Mouse (Mus musculus): ENCODE measurements at regions not wholly inside any gene's neighbourhood (a gene's known extent, or its start where the extent isn't known, plus 50 kb on each side); places are given as distances from the start of the nearest gene placed in this dataset.

DNA sequence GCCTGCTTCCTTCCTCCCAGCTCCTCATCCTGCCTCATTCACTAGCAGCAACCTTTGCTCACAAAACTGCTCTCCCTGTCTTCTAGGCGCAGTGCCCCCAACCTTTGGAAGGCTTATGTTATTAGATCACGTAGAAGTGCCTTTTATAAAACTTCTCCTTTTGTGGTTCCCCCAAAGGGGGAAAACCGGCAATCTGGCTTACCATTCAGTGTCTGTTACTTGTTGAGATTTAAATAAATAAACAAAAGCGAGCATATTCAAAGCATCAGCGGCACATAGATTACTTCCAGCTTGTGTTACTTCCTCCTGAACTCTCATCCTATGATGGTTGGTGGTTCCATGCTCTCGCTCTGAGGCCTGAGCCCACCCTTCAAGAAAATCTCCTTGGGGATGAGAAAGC is 312.5 kb downstream of the Pten start:
- no peak for ATAC-seq (ENCODE audit: low FRiP score)
- Histone ChIP-seq H3K9me3 (ENCODE audit: control insufficient read depth, low read length) (no peaks in the 10 kb centered on the region), H3K36me3 (replicated peaks; ENCODE audit: control insufficient read depth, insufficient read depth) (no peaks in the 10 kb centered on the region), H3K4me2 (replicated peaks) (no peak overlapping the region), H3K27ac (no peak overlapping the region), H3K4me1 (replicated peaks; ENCODE audit: control insufficient read depth, insufficient read depth, low read length) (no peaks in the 10 kb centered on the region), H3K27me3 (ENCODE audit: control insufficient read depth, insufficient read depth, low read length) (no peaks in the 10 kb centered on the region), H3K4me3 (replicated peaks; ENCODE audit: low read length) (no peak overlapping the region), H3K9ac (no peak overlapping the region)
- WGBS, result 68% methylated on average over 6 of the region's 6 CpGs
- no peak for DNase-seq (ENCODE audit: low spot score)

DNA sequence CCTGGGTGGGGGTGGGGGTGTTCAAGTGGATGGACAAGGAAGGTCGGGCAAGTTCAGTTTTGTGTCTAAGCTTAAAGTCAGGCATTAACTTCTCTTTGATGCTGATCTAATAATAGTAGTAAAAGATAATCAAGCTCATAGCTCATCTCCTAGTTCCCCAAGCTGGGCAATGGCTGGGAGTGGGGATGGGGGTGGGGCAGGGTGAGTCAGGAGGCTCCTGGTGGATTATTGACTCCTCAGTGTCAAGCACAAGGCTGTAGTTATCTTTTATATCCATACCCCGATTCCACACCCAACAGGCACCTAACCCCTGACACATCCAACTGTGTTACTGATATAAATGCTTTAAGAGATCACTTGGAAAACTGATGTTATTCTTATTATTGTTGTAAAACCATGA is 315.0 kb downstream of the Pten start:
- no peak for DNase-seq (ENCODE audit: low spot score)
- Histone ChIP-seq H3K36me3 (replicated peaks; ENCODE audit: control insufficient read depth, insufficient read depth) (no peaks in the 10 kb centered on the region), H3K27me3 (ENCODE audit: control insufficient read depth, insufficient read depth, low read length) (no peaks in the 10 kb centered on the region), H3K4me3 (replicated peaks; ENCODE audit: low read length) (no peak overlapping the region), H3K9me3 (ENCODE audit: control insufficient read depth, low read length) (no peaks in the 10 kb centered on the region), H3K4me1 (replicated peaks; ENCODE audit: control insufficient read depth, insufficient read depth, low read length) (no peaks in the 10 kb centered on the region), H3K27ac (no peak overlapping the region), H3K9ac (no peak overlapping the region), H3K4me2 (replicated peaks) (no peak overlapping the region)
- no peak for ATAC-seq (ENCODE audit: low FRiP score)
- WGBS, result 96% methylated on average over 2 of the region's 2 CpGs

DNA sequence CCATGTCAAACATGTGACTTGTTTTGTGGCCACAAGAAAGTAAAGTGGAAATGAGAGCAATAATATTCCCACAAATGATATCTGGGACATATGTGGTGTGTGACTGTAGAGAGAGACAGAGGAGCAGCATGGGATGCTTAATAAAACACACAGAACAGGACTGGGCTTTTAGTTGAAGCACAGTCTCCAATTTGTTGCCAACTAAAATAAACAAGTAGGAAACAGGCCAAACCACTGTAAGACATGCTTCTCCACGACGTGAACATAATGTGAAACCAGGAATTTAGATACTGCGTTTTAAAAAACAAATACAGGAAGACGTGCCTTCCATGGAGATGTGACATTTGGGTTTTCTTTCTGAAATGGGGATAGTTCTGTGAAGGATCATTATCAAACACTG is 317.2 kb downstream of the Rnls start:
- DNase-seq (ENCODE audit: low spot score) (no peak), ATAC-seq (ENCODE audit: low FRiP score) (no peak)
- 80% methylated on average over 4 of the region's 4 CpGs for WGBS
- H3K27ac ChIP-seq, result no peak overlapping the region
- no peaks in the 10 kb centered on the region for H3K36me3 ChIP-seq (replicated peaks; ENCODE audit: control insufficient read depth, insufficient read depth)
- H3K9ac ChIP-seq, result no peak overlapping the region
- H3K4me2 ChIP-seq (replicated peaks), result no peak overlapping the region
- no peaks in the 10 kb centered on the region for H3K9me3 ChIP-seq (ENCODE audit: control insufficient read depth, low read length)
- H3K4me3 ChIP-seq (replicated peaks; ENCODE audit: low read length), result no peak overlapping the region
- H3K4me1 ChIP-seq (replicated peaks; ENCODE audit: control insufficient read depth, insufficient read depth, low read length), result no peaks in the 10 kb centered on the region
- H3K27me3 ChIP-seq (ENCODE audit: control insufficient read depth, insufficient read depth, low read length), result no peaks in the 10 kb centered on the region

DNA sequence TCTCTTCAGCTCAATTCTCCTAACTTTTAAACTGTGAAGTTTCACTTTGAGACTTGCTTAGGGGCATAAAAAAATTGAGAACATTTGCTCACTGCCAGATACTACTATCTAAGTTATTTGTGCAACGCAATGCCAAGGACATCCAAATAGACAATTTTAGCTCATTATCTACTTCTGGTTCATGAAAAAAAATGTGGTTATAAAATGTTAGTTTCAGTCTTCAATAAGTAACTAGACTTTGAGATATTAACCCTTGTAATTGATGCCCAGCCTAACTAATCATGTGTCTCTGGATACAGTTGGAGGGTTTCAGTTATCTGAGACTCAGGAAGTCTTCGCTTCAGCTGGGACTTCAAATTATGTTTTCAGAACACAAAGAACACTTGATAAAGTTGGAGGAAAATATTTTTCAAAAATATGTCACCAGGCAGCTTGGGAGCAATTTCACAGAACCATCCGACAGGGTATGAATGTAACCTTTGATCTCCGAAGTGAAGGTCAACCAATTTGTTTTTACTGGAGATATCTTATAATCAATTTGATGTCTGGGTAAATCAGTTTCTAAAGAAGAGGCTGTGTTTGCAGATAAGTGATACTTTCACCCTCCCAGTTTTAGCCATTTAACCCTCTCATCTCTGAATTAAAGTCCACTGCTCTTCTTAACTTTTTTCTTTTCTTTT is 313.3 kb downstream of the Rnls start:
- WGBS, result 89% methylated on average over 4 of the region's 4 CpGs
- Histone ChIP-seq H3K4me3 (replicated peaks; ENCODE audit: low read length) (no peak overlapping the region), H3K9me3 (ENCODE audit: control insufficient read depth, low read length) (no peaks in the 10 kb centered on the region), H3K36me3 (replicated peaks; ENCODE audit: control insufficient read depth, insufficient read depth) (no peaks in the 10 kb centered on the region), H3K4me1 (replicated peaks; ENCODE audit: control insufficient read depth, insufficient read depth, low read length) (no peaks in the 10 kb centered on the region), H3K27ac (no peak overlapping the region), H3K9ac (no peak overlapping the region), H3K4me2 (replicated peaks) (no peak overlapping the region), H3K27me3 (ENCODE audit: control insufficient read depth, insufficient read depth, low read length) (no peaks in the 10 kb centered on the region)
- no peak for ATAC-seq (ENCODE audit: low FRiP score)
- no peak for DNase-seq (ENCODE audit: low spot score)

- no peak overlapping the region for H3K27ac ChIP-seq
- no peak overlapping the region for H3K4me2 ChIP-seq (replicated peaks)
- no peaks in the 10 kb centered on the region for H3K27me3 ChIP-seq (ENCODE audit: control insufficient read depth, insufficient read depth, low read length)
- no peaks in the 10 kb centered on the region for H3K9me3 ChIP-seq (ENCODE audit: control insufficient read depth, low read length)
- DNase-seq (ENCODE audit: low spot score) (no peak), ATAC-seq (ENCODE audit: low FRiP score) (no peak)
- no peak overlapping the region for H3K9ac ChIP-seq
- H3K36me3 ChIP-seq (replicated peaks; ENCODE audit: control insufficient read depth, insufficient read depth), result no peaks in the 10 kb centered on the region
- no peaks in the 10 kb centered on the region for H3K4me1 ChIP-seq (replicated peaks; ENCODE audit: control insufficient read depth, insufficient read depth, low read length)
- 86% methylated on average over 2 of the region's 2 CpGs for WGBS
- no peak overlapping the region for H3K4me3 ChIP-seq (replicated peaks; ENCODE audit: low read length)
Measured at GRCm38 (mm10) chr19:33079959-33080358, 312.1 kb downstream of the Rnls start.

DNA sequence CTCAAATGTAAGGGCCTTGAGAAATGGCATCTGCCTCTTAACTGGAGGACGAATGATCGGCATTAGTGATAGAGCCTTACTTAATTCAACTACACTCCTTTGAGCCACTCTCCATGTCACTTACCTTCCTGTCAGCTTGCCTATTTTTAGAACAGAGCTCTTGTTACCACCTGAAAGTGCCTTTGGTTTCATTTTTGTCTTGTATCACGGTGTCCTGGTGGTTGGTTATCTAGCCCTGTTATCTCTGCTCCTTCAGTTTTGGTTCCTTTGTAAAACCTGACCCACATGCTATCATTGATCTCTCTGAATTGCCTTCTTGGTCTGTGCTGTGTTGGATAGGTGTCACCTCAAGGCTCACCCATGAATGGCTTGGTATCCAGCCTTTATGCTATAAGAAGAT is 310.6 kb downstream of the Rnls start:
- Histone ChIP-seq H3K9ac (no peak overlapping the region), H3K4me2 (replicated peaks) (no peak overlapping the region), H3K36me3 (replicated peaks; ENCODE audit: control insufficient read depth, insufficient read depth) (no peaks in the 10 kb centered on the region), H3K4me1 (replicated peaks; ENCODE audit: control insufficient read depth, insufficient read depth, low read length) (no peaks in the 10 kb centered on the region), H3K27ac (no peak overlapping the region), H3K4me3 (replicated peaks; ENCODE audit: low read length) (no peak overlapping the region), H3K27me3 (ENCODE audit: control insufficient read depth, insufficient read depth, low read length) (no peaks in the 10 kb centered on the region), H3K9me3 (ENCODE audit: control insufficient read depth, low read length) (no peaks in the 10 kb centered on the region)
- no peak for ATAC-seq (ENCODE audit: low FRiP score)
- 94% methylated on average over 3 of the region's 3 CpGs for WGBS
- DNase-seq (ENCODE audit: low spot score), result no peak

GRCm38 (mm10) chr19:33083371-33083770 is 308.7 kb downstream of the Rnls start:
- H3K9me3 ChIP-seq (ENCODE audit: control insufficient read depth, low read length), result no peaks in the 10 kb centered on the region
- no peak overlapping the region for H3K4me2 ChIP-seq (replicated peaks)
- ATAC-seq (ENCODE audit: low FRiP score) (no peak), DNase-seq (ENCODE audit: low spot score) (no peak)
- H3K4me1 ChIP-seq (replicated peaks; ENCODE audit: control insufficient read depth, insufficient read depth, low read length), result no peaks in the 10 kb centered on the region
- no peaks in the 10 kb centered on the region for H3K36me3 ChIP-seq (replicated peaks; ENCODE audit: control insufficient read depth, insufficient read depth)
- no peak overlapping the region for H3K27ac ChIP-seq
- no peak overlapping the region for H3K9ac ChIP-seq
- WGBS, result 85% methylated on average over 2 of the region's 2 CpGs
- no peak overlapping the region for H3K4me3 ChIP-seq (replicated peaks; ENCODE audit: low read length)
- no peaks in the 10 kb centered on the region for H3K27me3 ChIP-seq (ENCODE audit: control insufficient read depth, insufficient read depth, low read length)

- Histone ChIP-seq H3K36me3 (replicated peaks; ENCODE audit: control insufficient read depth, insufficient read depth) (no peaks in the 10 kb centered on the region), H3K4me2 (replicated peaks) (no peak overlapping the region), H3K9ac (no peak overlapping the region), H3K4me1 (replicated peaks; ENCODE audit: control insufficient read depth, insufficient read depth, low read length) (no peaks in the 10 kb centered on the region), H3K4me3 (replicated peaks; ENCODE audit: low read length) (no peak overlapping the region), H3K9me3 (ENCODE audit: control insufficient read depth, low read length) (no peaks in the 10 kb centered on the region), H3K27ac (no peak overlapping the region), H3K27me3 (ENCODE audit: control insufficient read depth, insufficient read depth, low read length) (no peaks in the 10 kb centered on the region)
- 88% methylated on average over 5 of the region's 5 CpGs for WGBS
- ATAC-seq (ENCODE audit: low FRiP score) (no peak), DNase-seq (ENCODE audit: low spot score) (no peak)
Measured at GRCm38 (mm10) chr19:33084683-33085082, 307.4 kb downstream of the Rnls start.
